8 mouse cellular contexts compared by ENCODE assay signal in the genomic region with DNA sequence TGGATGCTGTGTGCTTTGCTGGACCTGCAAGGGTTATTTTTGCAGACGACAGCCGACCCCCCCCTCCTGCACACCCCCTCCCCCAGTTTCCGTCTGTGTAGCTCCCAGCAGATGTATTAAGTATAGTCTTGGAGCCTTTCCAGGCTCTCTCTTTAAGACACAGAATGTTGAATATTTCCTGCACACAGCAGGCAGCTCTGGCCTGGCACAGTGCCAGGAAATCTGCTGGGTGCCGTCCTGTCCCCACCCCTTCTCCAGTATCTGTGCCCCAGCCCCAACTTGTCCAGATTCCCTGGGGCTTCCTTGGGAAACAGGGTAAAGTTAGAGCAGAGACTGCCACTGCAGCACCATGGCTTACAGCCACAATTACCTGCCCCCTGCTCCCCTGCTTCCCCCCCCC.
DNase-seq lines count a peak whose midpoint lies in the region; ATAC-seq and TF ChIP-seq lines count a peak whose summit lies in the region.

No protein-coding gene starts in this region.

- TF ChIP-seq EP300 in heart, postnatal 0 days (IDR thresholded peaks at IDR 0.05; ENCODE audit: low read depth): peak; percentile 38; the same call in 1 of the 2 replicates

- H3K36me3 ChIP-seq in forebrain, embryonic 11.5 days (ENCODE audit: control insufficient read depth, insufficient read depth, low read length): no peaks in the 10 kb centered on the region
- no peaks in the 10 kb centered on the region for H3K36me3 ChIP-seq in heart, postnatal 0 days (replicated peaks; ENCODE audit: control insufficient read depth, insufficient read depth, low read length)
- H3K36me3 ChIP-seq in lung, embryonic 15.5 days: no peaks in the 10 kb centered on the region

- no peak overlapping the region; the same call in 1 of the 2 replicates for H3K4me2 ChIP-seq in forebrain, embryonic 11.5 days (ENCODE audit: low read depth, low read length, severe bottlenecking)
- peak overlapping the region; percentile 42 for H3K4me2 ChIP-seq in heart, postnatal 0 days (ENCODE audit: low read depth, low read length)
- peak overlapping the region; percentile 32 for H3K4me2 ChIP-seq in lung, embryonic 15.5 days

- H3K9ac ChIP-seq in forebrain, embryonic 11.5 days (ENCODE audit: low read length): peak overlapping the region; percentile 31; the same call in 1 of the 2 replicates
- 0 out of 2 replicates have a peak overlapping the region, but pooled peaks have one; percentile 14 for H3K9ac ChIP-seq in heart, postnatal 0 days (replicated peaks; ENCODE audit: low read depth, low read length)
- H3K9ac ChIP-seq in lung, embryonic 15.5 days: no peak overlapping the region; the same call in 1 of the 2 replicates

- H3K4me1 ChIP-seq in forebrain, embryonic 11.5 days (replicated peaks; ENCODE audit: control insufficient read depth, insufficient read depth, low read length): peaks cover 11% of the 10 kb centered on the region
- H3K4me1 ChIP-seq in heart, postnatal 0 days (ENCODE audit: control insufficient read depth, insufficient read depth): peaks cover 17% of the 10 kb centered on the region
- H3K4me1 ChIP-seq in lung, embryonic 15.5 days: peaks cover 24% of the 10 kb centered on the region

- DNase-seq in heart, adult 11 months: peak; percentile 93
- no peak for DNase-seq in heart, postnatal 25 days (ENCODE audit: low spot score)
- peak; percentile 73 for DNase-seq in forebrain, embryonic 11.5 days (ENCODE audit: low spot score)
- DNase-seq in heart, postnatal 0 days (ENCODE audit: low spot score): peak; percentile 86
- peak; percentile 45 for DNase-seq in layer of hippocampus, adult 11-12 months (ENCODE audit: low spot score)
- DNase-seq in retina, postnatal 1 day: peak; percentile 73
- DNase-seq in thymus, postnatal 14 days: no peak

- ATAC-seq in forebrain, embryonic 11.5 days (replicated peaks; ENCODE audit: low FRiP score): peak; percentile 77
- ATAC-seq in heart, postnatal 0 days (ENCODE audit: insufficient read depth, low read depth): peak; percentile 87
- ATAC-seq in lung, embryonic 15.5 days (ENCODE audit: borderline replicate concordance, extremely low read depth, low FRiP score, low TSS enrichment): peak; percentile 97

- TF ChIP-seq CTCF in heart, postnatal 0 days (IDR thresholded peaks at IDR 0.05; ENCODE audit: low read depth): no peak

- no peaks in the 10 kb centered on the region for H3K27me3 ChIP-seq in forebrain, embryonic 11.5 days (ENCODE audit: control insufficient read depth, insufficient read depth, low read length)
- H3K27me3 ChIP-seq in heart, postnatal 0 days (ENCODE audit: control insufficient read depth, insufficient read depth, low read length): no peaks in the 10 kb centered on the region
- H3K27me3 ChIP-seq in lung, embryonic 15.5 days: no peaks in the 10 kb centered on the region

- H3K27ac ChIP-seq in forebrain, embryonic 11.5 days (ENCODE audit: low read depth, low read length): peak overlapping the region; percentile 43; the same call in 1 of the 2 replicates
- H3K27ac ChIP-seq in heart, postnatal 0 days (ENCODE audit: low read depth): peak overlapping the region; percentile 57
- H3K27ac ChIP-seq in lung, embryonic 15.5 days: peak overlapping the region; percentile 49

- H3K9me3 ChIP-seq in forebrain, embryonic 11.5 days (ENCODE audit: control insufficient read depth, low read length): no peaks in the 10 kb centered on the region
- H3K9me3 ChIP-seq in heart, postnatal 0 days (replicated peaks; ENCODE audit: control insufficient read depth, low read length): no peaks in the 10 kb centered on the region
- no peaks in the 10 kb centered on the region for H3K9me3 ChIP-seq in lung, embryonic 15.5 days

- intact Hi-C loops in heart, postnatal 25 days (cut with DNase I): no loop called here

- 30% methylated on average over 4 of the region's 4 CpGs for WGBS in forebrain, embryonic 11.5 days
- 4% methylated on average over 4 of the region's 4 CpGs for WGBS in heart, postnatal 0 days
- WGBS in lung, embryonic 15.5 days: 2% methylated on average over 4 of the region's 4 CpGs

- no peak overlapping the region for H3K4me3 ChIP-seq in forebrain, embryonic 11.5 days (ENCODE audit: low read depth, low read length)
- peak overlapping the region; percentile 9; the same call in 1 of the 2 replicates for H3K4me3 ChIP-seq in heart, postnatal 0 days (ENCODE audit: low read depth, low read length)
- no peak overlapping the region for H3K4me3 ChIP-seq in lung, embryonic 15.5 days

Comparison
In these comparisons a context has a peak if more than half of its experiments do, and no peak if none do; other contexts are left out.
1. DNase-seq: peak in heart, adult 11 months (single experiment), forebrain, embryonic 11.5 days (single experiment), heart, postnatal 0 days (single experiment), layer of hippocampus, adult 11-12 months (single experiment) and retina, postnatal 1 day (single experiment); none in heart, postnatal 25 days (single experiment) and thymus, postnatal 14 days (single experiment).
2. Peak in every context shown above with its lines, with median percentiles within 50 percentile points of each other: ATAC-seq and H3K27ac ChIP-seq.